Mouse (Mus musculus) midbrain, embryonic 14.5 days (tissue): ENCODE measurements at regions not wholly inside any gene's neighbourhood (a gene's known extent, or its start where the extent isn't known, plus 50 kb on each side); places are given as distances from the start of the nearest gene placed in this dataset.

Experiments used
- ATAC-seq: fragments of 200-750 bp; cut with Nextera tagmentation; 2 replicates; pipeline ENCODE4 v1.8.0; 2017; ENCODE audit warnings: moderate number of reproducible peaks, moderate library complexity; ENCODE audit not compliant: low FRiP score, low TSS enrichment
- DNase-seq: peaks from one replicate; pipeline ENCODE4 v3.0.0-alpha.2; 2015
- H3K27ac ChIP-seq: fragments of 300-500 bp; sonication (generic); replicated peaks from 2 replicates; pipeline ENCODE4 v1.5.1; 2014; ENCODE audit warnings: mild to moderate bottlenecking, low read depth, low read length, moderate library complexity
- H3K27me3 ChIP-seq: fragments of 300-500 bp; sonication (generic); 2 replicates; pipeline ENCODE4 v1.6.1; 2014; ENCODE audit warnings: low read length, control low read depth, mixed read lengths; ENCODE audit not compliant: control insufficient read depth, insufficient read depth
- H3K36me3 ChIP-seq: fragments of 300-500 bp; sonication (generic); 2 replicates; pipeline ENCODE4 v1.6.1; 2014; ENCODE audit warnings: low read length, control low read depth; ENCODE audit not compliant: control insufficient read depth, insufficient read depth
- H3K4me1 ChIP-seq: fragments of 300-500 bp; sonication (generic); 2 replicates; pipeline ENCODE4 v1.6.1; 2014; ENCODE audit warnings: mild to moderate bottlenecking, antibody characterized with exemption, low read length, control low read depth; ENCODE audit not compliant: control insufficient read depth, insufficient read depth
- H3K4me2 ChIP-seq: fragments of 300-500 bp; sonication (generic); 2 replicates; pipeline ENCODE4 v1.6.1; 2014; ENCODE audit warnings: mild to moderate bottlenecking, low read length, moderate library complexity
- H3K4me3 ChIP-seq: fragments of 300-500 bp; sonication (generic); replicated peaks from 2 replicates; pipeline ENCODE4 v1.5.1; 2014; ENCODE audit warnings: low read depth, low read length
- H3K9ac ChIP-seq: fragments of 300-500 bp; sonication (generic); replicated peaks from 2 replicates; pipeline ENCODE4 v1.6.1; 2014; ENCODE audit warnings: mild to moderate bottlenecking, low read length, moderate library complexity
- H3K9me3 ChIP-seq: fragments of 300-500 bp; sonication (generic); 2 replicates; pipeline ENCODE4 v1.6.1; 2016; ENCODE audit warnings: low read length, control low read depth, mixed read lengths; ENCODE audit not compliant: control insufficient read depth
- WGBS: fragments of 180-500 bp; shearing (Covaris S2); extraction: QIAGEN DNeasy Blood & Tissue Kit; methylation state at CpG from one replicate; pipeline ENCODE4 v1.1.7; 2014; 5-methylcytosine and 5-hydroxymethylcytosine counted together

- no peak overlapping the region for H3K4me2 ChIP-seq
- no peaks in the 10 kb centered on the region for H3K36me3 ChIP-seq
Measured at GRCm38 (mm10) chr7:72751501-72751917, 445.1 kb upstream of the Mctp2 start.

GRCm38 (mm10) chr7:72753053-72753559 is 446.7 kb upstream of the Mctp2 start:
- Histone ChIP-seq H3K4me2 (no peak overlapping the region), H3K9me3 (no peaks in the 10 kb centered on the region), H3K4me1 (no peaks in the 10 kb centered on the region; the same call in 1 of the 2 replicates), H3K36me3 (no peaks in the 10 kb centered on the region), H3K27ac (no peak overlapping the region), H3K9ac (no peak overlapping the region), H3K4me3 (no peak overlapping the region), H3K27me3 (no peaks in the 10 kb centered on the region)
- no peak for ATAC-seq
- DNase-seq: no peak
- 44% methylated on average over 3 of the region's 3 CpGs for WGBS

More at GRCm38 (mm10) chr7:72751501-72751917, 445.1 kb upstream of the Mctp2 start:
- no peak for DNase-seq
- Histone ChIP-seq H3K9ac (no peak overlapping the region), H3K4me3 (no peak overlapping the region), H3K27ac (no peak overlapping the region), H3K4me1 (no peaks in the 10 kb centered on the region; the same call in 1 of the 2 replicates), H3K9me3 (no peaks in the 10 kb centered on the region), H3K27me3 (no peaks in the 10 kb centered on the region)
- 64% methylated on average over 10 of the region's 10 CpGs for WGBS
- no peak for ATAC-seq

GRCm38 (mm10) chr7:72762711-72763110 is 456.3 kb upstream of the Mctp2 start:
- 90% methylated on average over 1 of the region's 1 CpGs for WGBS
- Histone ChIP-seq H3K4me3 (no peak overlapping the region), H3K36me3 (no peaks in the 10 kb centered on the region), H3K27ac (no peak overlapping the region), H3K4me1 (no peaks in the 10 kb centered on the region), H3K9me3 (no peaks in the 10 kb centered on the region), H3K9ac (no peak overlapping the region), H3K4me2 (no peak overlapping the region), H3K27me3 (no peaks in the 10 kb centered on the region)
- no peak for DNase-seq
- ATAC-seq: no peak

GRCm38 (mm10) chr7:72768705-72769104 is 462.3 kb upstream of the Mctp2 start:
- Histone ChIP-seq H3K36me3 (no peaks in the 10 kb centered on the region), H3K4me1 (peaks cover 4% of the 10 kb centered on the region; the same call in 1 of the 2 replicates), H3K4me3 (no peak overlapping the region), H3K27ac (no peak overlapping the region), H3K4me2 (no peak overlapping the region), H3K27me3 (no peaks in the 10 kb centered on the region), H3K9me3 (no peaks in the 10 kb centered on the region), H3K9ac (no peak overlapping the region)
- no peak for DNase-seq
- WGBS: 69% methylated on average over 4 of the region's 4 CpGs
- ATAC-seq: no peak

GRCm38 (mm10) chr7:72774031-72774770 is 467.8 kb upstream of the Mctp2 start:
- Histone ChIP-seq H3K27me3 (no peaks in the 10 kb centered on the region), H3K4me3 (no peak overlapping the region), H3K27ac (peak overlapping the region; percentile 69), H3K4me2 (no peak overlapping the region), H3K9me3 (no peaks in the 10 kb centered on the region), H3K9ac (no peak overlapping the region), H3K36me3 (no peaks in the 10 kb centered on the region), H3K4me1 (peaks cover 10% of the 10 kb centered on the region)
- ATAC-seq (peak; percentile 90), DNase-seq (peak; percentile 78)
- WGBS: 5% methylated on average over 3 of the region's 3 CpGs

GRCm38 (mm10) chr7:72774771-72775119 is 468.3 kb upstream of the Mctp2 start:
- Histone ChIP-seq H3K27me3 (no peaks in the 10 kb centered on the region), H3K4me2 (no peak overlapping the region), H3K9me3 (no peaks in the 10 kb centered on the region), H3K36me3 (no peaks in the 10 kb centered on the region), H3K27ac (peak overlapping the region; percentile 69), H3K9ac (no peak overlapping the region), H3K4me3 (no peak overlapping the region), H3K4me1 (peaks cover 10% of the 10 kb centered on the region)
- 30% methylated on average over 3 of the region's 3 CpGs for WGBS
- ATAC-seq (peak; percentile 43; the same call in 1 of the 2 replicates), DNase-seq (no peak)

- no peaks in the 10 kb centered on the region for H3K27me3 ChIP-seq
- ATAC-seq (no peak), DNase-seq (no peak)
- no peaks in the 10 kb centered on the region for H3K4me1 ChIP-seq
- no peaks in the 10 kb centered on the region for H3K36me3 ChIP-seq
- WGBS: 68% methylated on average over 1 of the region's 1 CpGs
- no peak overlapping the region for H3K27ac ChIP-seq
- no peak overlapping the region for H3K4me3 ChIP-seq
- no peak overlapping the region for H3K4me2 ChIP-seq
- H3K9me3 ChIP-seq: no peaks in the 10 kb centered on the region
- H3K9ac ChIP-seq: no peak overlapping the region
Measured at GRCm38 (mm10) chr7:72787306-72787705, 480.9 kb upstream of the Mctp2 start.

- Histone ChIP-seq H3K4me2 (no peak overlapping the region), H3K4me3 (no peak overlapping the region), H3K36me3 (no peaks in the 10 kb centered on the region), H3K9ac (no peak overlapping the region), H3K9me3 (no peaks in the 10 kb centered on the region), H3K4me1 (no peaks in the 10 kb centered on the region), H3K27me3 (no peaks in the 10 kb centered on the region), H3K27ac (no peak overlapping the region)
- ATAC-seq (no peak), DNase-seq (no peak)
- 63% methylated on average over 2 of the region's 2 CpGs for WGBS
Measured at GRCm38 (mm10) chr7:72788261-72788660, 481.9 kb upstream of the Mctp2 start.

GRCm38 (mm10) chr7:72822142-72822541 is 515.7 kb upstream of the Mctp2 start:
- no peak for ATAC-seq
- DNase-seq: peak; percentile 22
- Histone ChIP-seq H3K27ac (no peak overlapping the region), H3K9me3 (no peaks in the 10 kb centered on the region), H3K4me3 (no peak overlapping the region), H3K4me2 (no peak overlapping the region), H3K36me3 (no peaks in the 10 kb centered on the region), H3K27me3 (no peaks in the 10 kb centered on the region), H3K9ac (no peak overlapping the region), H3K4me1 (no peaks in the 10 kb centered on the region)
- WGBS: 45% methylated on average over 3 of the region's 3 CpGs
